In the genomic region with DNA sequence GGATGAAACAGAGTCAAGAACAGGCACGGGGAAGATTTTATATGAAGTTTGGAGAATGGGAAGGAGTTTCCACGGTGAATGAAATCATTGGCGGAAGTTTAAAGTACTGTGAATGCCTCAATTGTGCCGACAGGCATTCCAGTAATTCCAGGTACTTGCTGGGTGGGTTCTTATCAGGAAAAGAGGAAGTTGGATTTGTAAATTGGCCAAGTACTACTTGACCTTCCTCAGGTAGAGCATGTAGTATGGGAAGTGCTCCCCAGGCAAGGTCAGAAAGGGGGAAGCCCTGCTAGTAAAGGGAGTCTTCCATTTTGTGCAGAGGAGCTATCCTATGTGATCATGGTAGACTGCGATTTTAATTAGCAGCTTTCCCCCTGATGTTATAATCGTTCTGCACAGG, we compare ENCODE assay signal across 32 mouse cellular contexts. TPM values are rescaled to one million over a fixed set of nuclear protein-coding genes. Genes with fewer than 3 reads are reported as not detected.
DNase-seq lines count a peak whose midpoint lies in the region; ATAC-seq and TF ChIP-seq lines count a peak whose summit lies in the region.
"Had no signal": no experiment of that assay in that cellular context is flagged by ENCODE, and none has a peak within 500 bp of the region (broad histone marks: within the 10 kb centered on the region; RNA-seq: fewer than 3 reads in every experiment).

No protein-coding gene starts in this region.

- TF ChIP-seq EP300 in stomach, postnatal 0 days (optimal IDR thresholded peaks at IDR 0.05), result no peak

- no peak overlapping the region for H3K27ac ChIP-seq in lung, embryonic 15.5 days
- no peak overlapping the region for H3K27ac ChIP-seq in stomach, postnatal 0 days (replicated peaks)
- H3K27ac ChIP-seq: embryonic facial prominence, embryonic 12.5 days; embryonic facial prominence, embryonic 15.5 days; heart, embryonic 15.5 days; hindbrain, embryonic 10.5 days; hindbrain, embryonic 13.5 days had no signal

- 66% methylated on average over 6 of the region's 6 CpGs for WGBS in lung, embryonic 15.5 days
- WGBS in stomach, postnatal 0 days, result 84% methylated on average over 6 of the region's 6 CpGs

- no peaks in the 10 kb centered on the region for H3K9me3 ChIP-seq in lung, embryonic 15.5 days
- H3K9me3 ChIP-seq in stomach, postnatal 0 days (ENCODE audit: control insufficient read depth, low read length), result no peaks in the 10 kb centered on the region
- H3K9me3 ChIP-seq: heart, embryonic 15.5 days; hindbrain, embryonic 10.5 days; hindbrain, embryonic 13.5 days had no signal

- no peaks in the 10 kb centered on the region for H3K36me3 ChIP-seq in lung, embryonic 15.5 days
- no peaks in the 10 kb centered on the region for H3K36me3 ChIP-seq in stomach, postnatal 0 days (ENCODE audit: control insufficient read depth, insufficient read depth, low read length)
- H3K36me3 ChIP-seq: embryonic facial prominence, embryonic 12.5 days; embryonic facial prominence, embryonic 15.5 days; heart, embryonic 15.5 days; hindbrain, embryonic 13.5 days had no signal

- TF ChIP-seq CTCF in stomach, postnatal 0 days (IDR thresholded peaks at IDR 0.05; ENCODE audit: low read depth), result no peak

- H3K27me3 ChIP-seq in lung, embryonic 15.5 days, result no peaks in the 10 kb centered on the region
- H3K27me3 ChIP-seq in stomach, postnatal 0 days (ENCODE audit: control insufficient read depth, insufficient read depth, low read length), result no peaks in the 10 kb centered on the region
- H3K27me3 ChIP-seq: embryonic facial prominence, embryonic 12.5 days; embryonic facial prominence, embryonic 15.5 days; heart, embryonic 12.5 days; heart, embryonic 15.5 days; hindbrain, embryonic 13.5 days had no signal

- DNase-seq in lung, postnatal 4 days, result no peak
- peak; percentile 34 for DNase-seq in ZHBTc4 (ENCODE audit: low read depth, low spot score)
- DNase-seq in lung, postnatal 10 days, result peak; percentile 5
- DNase-seq in stomach, postnatal 0 days (ENCODE audit: low spot score), result no peak
- no peak for DNase-seq in left cerebral cortex, adult 11 months (ENCODE audit: low spot score)
- DNase-seq in heart, adult 18-20 months, result no peak
- DNase-seq in urinary bladder, postnatal 36 days (ENCODE audit: low spot score in 2 of 2), result no peak
- DNase-seq: adrenal gland, adult 2 months; adrenal gland, postnatal 14 days; cerebellum, adult 11 months; cerebellum, adult 2 months; cerebellum, adult 9-11 months; cerebellum, postnatal 25 days; forebrain, postnatal 0 days; gastrocnemius, postnatal 25 days; heart, postnatal 10 days; heart, postnatal 36 days had no signal

- peak; percentile 52; the same call in 1 of the 2 replicates for ATAC-seq in lung, embryonic 15.5 days (ENCODE audit: borderline replicate concordance, extremely low read depth, low FRiP score, low TSS enrichment)
- ATAC-seq in stomach, postnatal 0 days (ENCODE audit: low FRiP score, low TSS enrichment), result peak; percentile 77; the same call in 1 of the 2 replicates
- ATAC-seq: CD4-positive, CD25-positive, alpha-beta regulatory T cell, adult 4 months; forebrain, embryonic 14.5 days; forebrain, postnatal 0 days; hindbrain, embryonic 16.5 days had no signal

- H3K9ac ChIP-seq in lung, embryonic 15.5 days, result no peak overlapping the region
- no peak overlapping the region for H3K9ac ChIP-seq in stomach, postnatal 0 days (ENCODE audit: low read length)
- H3K9ac ChIP-seq: embryonic facial prominence, embryonic 12.5 days; embryonic facial prominence, embryonic 15.5 days; forebrain, postnatal 0 days; heart, embryonic 12.5 days; heart, embryonic 15.5 days; hindbrain, embryonic 13.5 days had no signal

- no peak overlapping the region for H3K4me2 ChIP-seq in lung, embryonic 15.5 days
- no peak overlapping the region for H3K4me2 ChIP-seq in stomach, postnatal 0 days (replicated peaks; ENCODE audit: low read depth)
- H3K4me2 ChIP-seq: embryonic facial prominence, embryonic 12.5 days; embryonic facial prominence, embryonic 15.5 days; heart, embryonic 12.5 days; heart, embryonic 15.5 days; hindbrain, embryonic 13.5 days had no signal

- H3K4me1 ChIP-seq in lung, embryonic 15.5 days, result no peaks in the 10 kb centered on the region
- H3K4me1 ChIP-seq in stomach, postnatal 0 days (replicated peaks; ENCODE audit: control insufficient read depth, insufficient read depth), result no peaks in the 10 kb centered on the region
- H3K4me1 ChIP-seq: embryonic facial prominence, embryonic 12.5 days; embryonic facial prominence, embryonic 15.5 days; heart, embryonic 12.5 days; heart, embryonic 15.5 days; hindbrain, embryonic 13.5 days had no signal

- H3K4me3 ChIP-seq in lung, embryonic 15.5 days, result no peak overlapping the region
- no peak overlapping the region for H3K4me3 ChIP-seq in stomach, postnatal 0 days (ENCODE audit: low read depth, low read length)
- H3K4me3 ChIP-seq: embryonic facial prominence, embryonic 12.5 days; embryonic facial prominence, embryonic 15.5 days; heart, embryonic 12.5 days; heart, embryonic 15.5 days; hindbrain, embryonic 10.5 days; hindbrain, embryonic 13.5 days had no signal

RNA-seq across cellular contexts. Expression of a gene that starts 31.3 kb away (rescaled TPM):
- 6.8 and 8.5 TPM in 2 replicates for polyA plus RNA-seq in lung, embryonic 15.5 days (2015; fragmentation: Nextera tagmentation; extraction: Ambion mirVana)
- 4.8 and 5.7 TPM in 2 replicates for polyA plus RNA-seq in stomach, postnatal 0 days (2015; fragmentation: Nextera tagmentation; extraction: Ambion mirVana)
- total RNA-seq in heart, adult 18-20 months (2021), result 1 to 10 TPM; 4.8 to 7.0 TPM

RNA-seq across cellular contexts. Expression of a gene that starts 59.2 kb away (rescaled TPM):
- 3.0 and 3.5 TPM in 2 replicates for polyA plus RNA-seq in lung, embryonic 15.5 days (2015; fragmentation: Nextera tagmentation; extraction: Ambion mirVana)
- polyA plus RNA-seq in stomach, postnatal 0 days (2015; fragmentation: Nextera tagmentation; extraction: Ambion mirVana), result 12.9 and 14.1 TPM in 2 replicates
- total RNA-seq in heart, adult 18-20 months (2021), result not detected
- total RNA-seq: adrenal gland, adult 2 months; adrenal gland, postnatal 14 days; adrenal gland, postnatal 4 days; common myeloid progenitor, adult 5-6 weeks; ES-E14; gastrocnemius, adult 8-10 months; gastrocnemius, postnatal 25 days; heart, postnatal 10 days; heart, postnatal 36 days had no signal
- polyA plus RNA-seq: adrenal gland, adult 2 months; cerebellum, adult 2 months; frontal cortex, adult 2 months had no signal

Comparison
In these comparisons a context has a peak if more than half of its experiments do, and no peak if none do; other contexts are left out.
1. DNase-seq: peak in ZHBTc4 (single experiment) and lung, postnatal 10 days (single experiment); none in lung, postnatal 4 days (0 of 2), stomach, postnatal 0 days (single experiment), left cerebral cortex, adult 11 months (single experiment), heart, adult 18-20 months (0 of 2) and urinary bladder, postnatal 36 days (0 of 2).